Mouse (Mus musculus): ENCODE measurements around the gene Fgf3.

DNA sequence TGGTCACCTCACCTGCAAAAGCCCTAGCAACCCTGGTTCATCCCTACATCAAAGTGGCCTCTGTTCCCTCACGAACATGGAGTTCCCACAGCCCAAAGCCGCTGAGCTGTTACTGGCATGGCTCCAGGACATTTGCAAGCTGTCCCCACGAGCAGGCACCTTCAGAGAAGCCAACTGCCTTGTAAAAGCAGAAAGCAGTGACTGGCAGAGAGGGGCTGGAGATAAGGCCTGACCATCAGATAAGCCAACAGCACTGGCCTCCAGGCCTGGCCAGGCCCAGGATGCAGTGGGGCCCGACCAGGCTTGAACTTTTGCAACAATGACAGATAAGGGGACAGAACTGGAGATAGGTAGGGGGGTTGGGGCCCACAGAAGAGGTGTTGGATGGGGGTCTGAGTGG, 49.3 kb upstream of the Fgf3 start:
- TF ChIP-seq POLR2A (IDR thresholded peaks at IDR 0.05; ENCODE audit: borderline replicate concordance, control insufficient read depth, low read depth, low read length) (no peak), CTCF (IDR thresholded peaks at IDR 0.05; ENCODE audit: control insufficient read depth, insufficient read depth, low read length) (no peak)

Data from bone marrow, adult 2 months (tissue).